Mouse (Mus musculus) T-helper 1 cell (primary cell): ENCODE measurements at regions not wholly inside any gene's neighbourhood (a gene's known extent, or its start where the extent isn't known, plus 50 kb on each side); places are given as distances from the start of the nearest gene placed in this dataset.

Source experiments
- in situ Hi-C: fragments of 300-600 bp; cut with MboI, MseI; formaldehyde crosslinking; loops from one replicate; pipeline ENCODE4 v1.15.1; 2025; ENCODE audit warnings: high pct_unique_total_duplicates

GRCm38 (mm10) chr12:51501185-51501584, 92.0 kb upstream of the Coch start:
- in situ Hi-C loops, result no loop called here

GRCm38 (mm10) chr12:51502724-51503123, 90.4 kb upstream of the Coch start:
- in situ Hi-C loops, result no loop called here

GRCm38 (mm10) chr12:51503706-51504105, 89.4 kb upstream of the Coch start:
- in situ Hi-C loops, result no loop called here

GRCm38 (mm10) chr12:51504581-51504980, 88.6 kb upstream of the Coch start:
- in situ Hi-C loops, result no loop called here

GRCm38 (mm10) chr12:51510010-51510409, 83.1 kb upstream of the Coch start:
- in situ Hi-C loops, result no loop called here

GRCm38 (mm10) chr12:51516726-51517125, 76.4 kb upstream of the Coch start:
- in situ Hi-C loops, result no loop called here

- in situ Hi-C loops, result no loop called here
Measured at GRCm38 (mm10) chr12:51521610-51522120, 71.5 kb upstream of the Coch start.

GRCm38 (mm10) chr12:51523866-51524265, 69.3 kb upstream of the Coch start:
- in situ Hi-C loops, result no loop called here

- in situ Hi-C loops, result no loop called here
Measured at GRCm38 (mm10) chr12:51527854-51528253, 65.3 kb upstream of the Coch start.

GRCm38 (mm10) chr12:51534606-51535005, 58.5 kb upstream of the Coch start:
- in situ Hi-C loops, result loop anchor here (10.0 kb wide), 1 partner anchor 520 kb away; no protein-coding TSS in a partner anchor

GRCm38 (mm10) chr12:51535056-51535640, 58.0 kb upstream of the Coch start:
- in situ Hi-C loops, result loop anchor here (10.0 kb wide), 1 partner anchor 520 kb away; no protein-coding TSS in a partner anchor
